Mouse (Mus musculus) inflammation-experienced regulatory T-cells, adult 6 months (primary cell): ENCODE results near the gene Rasl12. TPM values are rescaled to one million over a fixed set of nuclear protein-coding genes. Genes with fewer than 3 reads are reported as not detected.

ENCODE experiments used
- ATAC-seq: one replicate; pipeline ENCODE4 v1.8.0; 2017
- polyA plus RNA-seq, 3 experiments: library from polyadenylated mRNA; unstranded; fragments of 100-300 nt; shearing (Covaris generic); gene quantifications; one replicate each; pipeline ENCODE4 v1.2.1; 2017

The Rasl12 gene
- under 1 TPM in 2 of 3 experiments, not detected in 1; 0.23 to 0.89 TPM for polyA plus RNA-seq

GRCm38 (mm10) chr9:65398279-65398678 is at the start of gene Rasl12:
Rasl12 (plus strand) TSS chr9:65398506.
- no peak for ATAC-seq

DNA sequence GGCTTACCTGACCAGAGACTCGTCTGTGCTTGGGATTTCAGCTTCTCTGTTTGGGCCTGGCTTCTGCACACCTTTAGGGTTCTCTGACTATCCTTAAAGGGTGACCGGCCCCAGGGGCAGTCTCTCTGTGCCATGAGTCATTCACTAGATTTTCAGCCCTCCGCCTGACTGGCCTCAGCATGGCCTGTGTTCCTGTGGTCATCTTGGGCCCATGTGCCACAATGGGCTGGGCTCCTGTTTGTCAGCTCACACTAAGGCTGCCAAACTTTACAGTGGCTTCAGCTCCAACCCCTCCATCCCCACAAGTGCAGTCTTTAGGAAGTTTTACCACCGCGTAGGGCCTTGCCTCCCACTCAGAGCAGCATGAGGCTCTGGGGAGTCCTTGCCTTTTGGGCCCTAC is 45.1 kb upstream of the Rasl12 start:
- ATAC-seq, result no peak

DNA sequence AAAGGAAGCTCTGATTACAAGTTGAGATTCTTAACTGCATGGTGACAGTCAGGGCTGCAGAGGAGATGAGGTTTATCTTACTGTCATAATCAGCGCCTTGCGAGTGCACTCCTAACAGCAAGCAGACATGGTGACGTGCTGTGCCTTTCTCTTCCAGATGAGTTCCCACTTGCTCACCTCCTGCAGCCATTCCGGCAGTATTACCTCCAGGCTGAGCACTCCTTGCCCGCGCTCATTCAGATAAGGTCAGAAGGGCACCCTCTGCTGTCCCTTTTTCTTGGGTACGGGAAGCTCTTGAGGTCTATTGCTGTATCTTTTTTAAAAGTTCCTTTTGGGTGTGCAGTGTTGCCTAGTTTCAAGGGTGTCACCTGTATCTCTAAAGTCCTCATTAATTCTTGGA is 41.7 kb upstream of the Rasl12 start:
- no peak for ATAC-seq

GRCm38 (mm10) chr9:65356971-65357370 is 41.3 kb upstream of the Rasl12 start:
- ATAC-seq, result no peak

GRCm38 (mm10) chr9:65358956-65359480 is 39.3 kb upstream of the Rasl12 start:
- ATAC-seq, result no peak

GRCm38 (mm10) chr9:65360641-65361448 is 37.5 kb upstream of the Rasl12 start, which contains the start of gene Ubap1l:
Ubap1l (plus strand) TSS chr9:65361041.
- ATAC-seq, result no peak

DNA sequence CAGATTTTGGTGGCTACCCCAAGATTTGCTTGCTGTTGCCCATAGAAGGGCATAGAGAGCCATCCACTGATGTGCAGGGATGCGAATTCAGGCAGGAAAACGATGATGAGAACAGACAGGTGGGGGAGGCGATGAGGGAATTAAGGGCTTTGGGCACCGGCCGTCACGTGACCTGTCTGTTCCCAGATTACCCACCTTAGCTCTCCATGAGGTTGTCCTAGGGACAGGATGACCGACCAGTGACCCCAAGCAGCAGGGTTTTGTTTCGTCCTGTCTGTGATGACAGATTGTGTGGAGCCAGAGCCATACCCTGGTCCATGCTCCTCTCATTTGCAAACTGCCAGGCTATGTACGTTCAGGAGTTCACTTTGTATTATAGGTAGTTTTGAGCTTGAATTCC is 34.6 kb upstream of the Rasl12 start:
- ATAC-seq, result no peak

DNA sequence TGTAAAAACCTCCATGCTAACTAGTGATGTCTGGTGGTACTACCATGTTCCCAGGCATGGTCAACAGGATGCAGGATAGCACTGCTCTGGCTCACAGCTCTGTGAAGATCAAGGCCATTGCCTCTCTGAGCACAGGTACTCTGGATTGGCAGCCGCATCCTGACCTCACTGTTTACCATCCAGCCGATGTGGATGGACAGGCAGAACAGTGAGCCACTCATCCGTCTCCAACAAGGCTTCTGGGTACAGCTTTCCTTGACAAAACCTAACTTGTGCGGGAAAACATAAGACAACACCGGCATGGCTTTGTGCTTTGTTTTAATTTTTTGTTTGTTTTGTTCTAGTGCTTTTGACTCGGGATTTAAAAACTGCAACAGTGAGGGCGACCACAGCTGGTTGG is 32.6 kb upstream of the Rasl12 start:
- no peak for ATAC-seq

GRCm38 (mm10) chr9:65371756-65372155 is 26.6 kb upstream of the Rasl12 start:
- no peak for ATAC-seq

DNA sequence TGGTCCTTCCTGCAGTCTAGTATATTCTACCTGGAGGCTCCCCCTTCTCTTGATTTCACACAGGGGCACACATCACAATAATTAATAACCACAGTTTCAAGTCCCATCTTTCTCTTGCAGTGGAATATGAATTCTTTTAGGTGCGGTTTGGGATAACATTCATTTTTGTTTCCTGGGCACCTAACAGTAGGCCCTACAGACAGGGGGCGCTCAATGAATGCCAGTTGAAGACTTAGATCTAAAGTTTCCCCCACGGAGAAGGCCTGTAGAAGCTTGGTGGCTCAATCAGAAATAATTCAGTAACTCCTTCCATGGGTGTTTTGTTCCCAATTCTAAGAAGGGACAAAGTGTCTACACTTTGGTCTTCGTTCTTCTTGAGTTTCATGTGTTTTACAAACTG is 25.9 kb upstream of the Rasl12 start:
- ATAC-seq, result no peak

- ATAC-seq, result no peak
Measured at GRCm38 (mm10) chr9:65374468-65375162, 23.7 kb upstream of the Rasl12 start.

GRCm38 (mm10) chr9:65375163-65375934 is 23.0 kb upstream of the Rasl12 start:
- no peak for ATAC-seq

- ATAC-seq, result no peak
Measured at GRCm38 (mm10) chr9:65381017-65381590, 17.2 kb upstream of the Rasl12 start.

DNA sequence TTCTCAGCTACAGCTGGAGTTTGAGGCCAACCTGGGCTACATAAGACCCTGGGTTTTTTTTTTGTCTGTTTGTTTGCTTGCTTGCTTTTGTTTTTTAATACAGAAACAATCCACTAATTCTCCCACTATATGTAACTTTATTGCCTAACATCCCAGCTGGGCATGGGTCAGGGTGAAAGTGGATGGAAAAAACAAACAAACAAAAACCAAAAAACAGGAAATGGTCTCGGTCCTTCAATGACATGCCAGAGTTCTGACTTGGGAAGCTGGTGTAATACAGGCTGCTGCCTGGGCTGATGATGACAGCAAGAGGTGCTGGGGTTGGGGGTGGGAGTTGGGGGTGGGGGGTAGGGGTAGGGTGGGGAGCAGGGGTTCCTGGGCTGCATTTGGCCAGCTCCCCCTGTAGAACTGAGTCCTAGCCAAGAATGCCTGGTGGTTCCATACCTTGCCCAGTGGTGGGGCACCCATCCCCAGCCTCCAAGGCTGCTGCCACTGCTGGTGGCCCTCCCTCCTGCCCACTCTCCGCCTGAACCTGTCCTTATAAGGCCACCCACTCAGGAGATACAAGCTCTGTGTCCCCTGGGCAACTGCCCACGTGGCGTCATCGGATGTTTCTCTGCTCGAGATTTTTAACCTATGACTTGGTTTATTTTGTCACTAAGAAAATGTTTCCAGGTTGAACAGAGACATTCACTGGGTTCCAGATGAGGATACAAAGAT is 16.1 kb upstream of the Rasl12 start:
- ATAC-seq, result no peak

- no peak for ATAC-seq
Measured at GRCm38 (mm10) chr9:65382751-65383097, 15.6 kb upstream of the Rasl12 start.

- ATAC-seq, result no peak
Measured at GRCm38 (mm10) chr9:65384276-65384675, 14.0 kb upstream of the Rasl12 start.

GRCm38 (mm10) chr9:65386373-65387140 is 11.7 kb upstream of the Rasl12 start:
- no peak for ATAC-seq

- ATAC-seq, result no peak
Measured at GRCm38 (mm10) chr9:65390752-65391612, 7.3 kb upstream of the Rasl12 start.

DNA sequence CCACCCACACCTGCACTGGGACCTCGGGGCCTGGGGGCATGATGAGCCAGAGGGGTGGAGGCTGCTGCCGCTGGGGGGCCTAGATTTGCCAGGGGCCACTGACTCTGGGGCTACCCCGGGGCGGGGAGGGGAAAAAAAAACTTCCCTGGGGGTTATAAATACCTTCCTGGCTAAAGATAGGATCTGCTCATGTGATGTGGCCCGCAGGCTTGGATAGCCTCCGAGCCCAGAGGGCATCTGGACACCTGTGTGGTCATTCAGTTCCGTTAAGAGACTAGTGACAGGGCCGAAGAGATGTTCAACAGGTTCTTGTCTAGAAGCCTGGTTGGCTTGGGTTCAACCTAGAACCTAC is 6.7 kb upstream of the Rasl12 start, which contains the start of gene Kbtbd13:
Gene Kbtbd13 (minus strand): TSS at position 40 of the 352 bp plus-strand sequence.
- no peak for ATAC-seq
